ENCODE assay signal across 22 mouse cellular contexts in genomic region chr11:119692911-119693261, GRCm38 (mm10).
"Had no signal": no experiment of that assay in that cellular context is flagged by ENCODE, and none has a peak within 500 bp of the region (broad histone marks: within the 10 kb centered on the region; RNA-seq: fewer than 3 reads in every experiment).

No protein-coding gene starts in this region.

- ATAC-seq: midbrain, embryonic 16.5 days had no signal

- DNase-seq: lung, adult 18-20 months; lung, embryonic 14.5 days; lung, postnatal 10 days; lung, postnatal 4 days; midbrain, embryonic 14.5 days; retina, postnatal 1 day; right cerebral cortex, adult 18-20 months; right cerebral cortex, postnatal 25 days; right cerebral cortex, postnatal 4 days; spleen, adult 18-20 months; thymus, adult 2 months; thymus, postnatal 14 days; thymus, postnatal 36 days had no signal

- H3K4me3 ChIP-seq: midbrain, embryonic 10.5 days; midbrain, embryonic 12.5 days; myocyte; neural tube, embryonic 13.5 days; neural tube, embryonic 15.5 days; stomach, embryonic 15.5 days had no signal

- H3K27ac ChIP-seq: liver, embryonic 14.5 days; midbrain, embryonic 10.5 days; midbrain, embryonic 12.5 days; neural tube, embryonic 13.5 days; neural tube, embryonic 15.5 days; stomach, embryonic 15.5 days; stomach, postnatal 0 days had no signal
